Mouse (Mus musculus) forebrain, embryonic 11.5 days (tissue): ENCODE measurements around the gene Dpm1. TPM values are rescaled to one million over a fixed set of nuclear protein-coding genes. Genes with fewer than 3 reads are reported as not detected.
A peak's percentile ranks its signal among the peaks of the same experiment; 100 is the strongest.

ENCODE experiments used
- ATAC-seq: fragments of 200-750 bp; cut with Nextera tagmentation; replicated peaks from 2 replicates; pipeline ENCODE4 v1.8.0; 2017; ENCODE audit warnings: moderate TSS enrichment; ENCODE audit not compliant: low FRiP score
- DNase-seq: peaks from one replicate; pipeline ENCODE4 v3.0.0-alpha.2; 2017; ENCODE audit warnings: low spot score
- H3K27ac ChIP-seq: fragments of 300-500 bp; sonication (generic); 2 replicates; pipeline ENCODE4 v1.5.1; 2014; ENCODE audit warnings: low read depth, low read length
- H3K27me3 ChIP-seq: fragments of 300-500 bp; sonication (generic); 2 replicates; pipeline ENCODE4 v1.6.1; 2014; ENCODE audit warnings: mild to moderate bottlenecking, low read length, mixed read lengths; ENCODE audit not compliant: control insufficient read depth, insufficient read depth
- H3K36me3 ChIP-seq: fragments of 300-500 bp; sonication (generic); 2 replicates; pipeline ENCODE4 v1.6.1; 2014; ENCODE audit warnings: mild to moderate bottlenecking, low read length, moderate library complexity, mixed read lengths; ENCODE audit not compliant: control insufficient read depth, insufficient read depth
- H3K4me1 ChIP-seq: fragments of 300-500 bp; sonication (generic); replicated peaks from 2 replicates; pipeline ENCODE4 v1.6.1; 2014; ENCODE audit warnings: low read length, mixed read lengths; ENCODE audit not compliant: control insufficient read depth, insufficient read depth
- H3K4me2 ChIP-seq: fragments of 300-500 bp; sonication (generic); 2 replicates; pipeline ENCODE4 v1.6.1; 2014; ENCODE audit warnings: low read depth, mild to moderate bottlenecking, low read length, moderate library complexity, mixed read lengths; ENCODE audit not compliant: severe bottlenecking
- H3K4me3 ChIP-seq: fragments of 300-500 bp; sonication (generic); 2 replicates; pipeline ENCODE4 v1.5.1; 2014; ENCODE audit warnings: low read depth, low read length
- H3K9ac ChIP-seq: fragments of 300-500 bp; sonication (generic); 2 replicates; pipeline ENCODE4 v1.6.1; 2014; ENCODE audit warnings: low read length
- H3K9me3 ChIP-seq: fragments of 300-500 bp; sonication (generic); 2 replicates; pipeline ENCODE4 v1.6.1; 2016; ENCODE audit warnings: low read length, mixed read lengths; ENCODE audit not compliant: control insufficient read depth
- WGBS: fragments of 180-500 bp; shearing (Covaris S2); extraction: QIAGEN DNeasy Blood & Tissue Kit; methylation state at CpG from one replicate; pipeline ENCODE4 v1.1.7; 2014; 5-methylcytosine and 5-hydroxymethylcytosine counted together
- polyA plus RNA-seq: library from polyadenylated mRNA; unstranded; fragments of >200 nt; fragmentation: Nextera tagmentation; extraction: Ambion mirVana; gene quantifications from 2 replicates; pipeline ENCODE4 v1.2.1, GENCODE M21; 2014

Gene Dpm1
- polyA plus RNA-seq, 1 experiment from 2014 or later, result 58.6 TPM

- no peaks in the 10 kb centered on the region for H3K9me3 ChIP-seq
- H3K27ac ChIP-seq, result no peak overlapping the region
- no peak overlapping the region for H3K4me2 ChIP-seq
- 0 out of 2 replicates have a peak, but pooled peaks cover 2% of the 10 kb centered on the region for H3K36me3 ChIP-seq
- 63% methylated on average over 2 of the region's 2 CpGs for WGBS
- no peak for ATAC-seq
- H3K27me3 ChIP-seq, result no peaks in the 10 kb centered on the region
- no peak overlapping the region for H3K9ac ChIP-seq
- DNase-seq, result no peak
- H3K4me1 ChIP-seq, result peaks cover 9% of the 10 kb centered on the region
- no peak overlapping the region for H3K4me3 ChIP-seq
Observed at GRCm38 (mm10) chr2:168195721-168196120, 34.7 kb downstream of the Dpm1 start.

- Histone ChIP-seq H3K27ac (no peak overlapping the region), H3K4me3 (no peak overlapping the region), H3K36me3 (0 out of 2 replicates have a peak, but pooled peaks cover 2% of the 10 kb centered on the region), H3K27me3 (no peaks in the 10 kb centered on the region), H3K9ac (no peak overlapping the region), H3K4me1 (peaks cover 2% of the 10 kb centered on the region), H3K9me3 (no peaks in the 10 kb centered on the region), H3K4me2 (no peak overlapping the region)
- ATAC-seq (no peak), DNase-seq (no peak)
- WGBS, result 78% methylated on average over 2 of the region's 2 CpGs
Observed at GRCm38 (mm10) chr2:168193685-168194084, 36.7 kb downstream of the Dpm1 start.

GRCm38 (mm10) chr2:168191856-168192255 lies 38.5 kb downstream of the Dpm1 start:
- no peak overlapping the region for H3K4me3 ChIP-seq
- H3K4me2 ChIP-seq, result no peak overlapping the region
- H3K27me3 ChIP-seq, result no peaks in the 10 kb centered on the region
- no peaks in the 10 kb centered on the region for H3K9me3 ChIP-seq
- no peak overlapping the region for H3K27ac ChIP-seq
- ATAC-seq, result no peak
- H3K4me1 ChIP-seq, result no peaks in the 10 kb centered on the region; the same call in 1 of the 2 replicates
- H3K36me3 ChIP-seq, result peaks cover 5% of the 10 kb centered on the region; the same call in 1 of the 2 replicates
- H3K9ac ChIP-seq, result no peak overlapping the region
- no peak for DNase-seq
- WGBS, result 96% methylated on average over 2 of the region's 2 CpGs

- no peak for ATAC-seq
- Histone ChIP-seq H3K27ac (no peak overlapping the region), H3K27me3 (no peaks in the 10 kb centered on the region), H3K9me3 (no peaks in the 10 kb centered on the region), H3K4me1 (no peaks in the 10 kb centered on the region), H3K4me3 (no peak overlapping the region), H3K9ac (no peak overlapping the region), H3K36me3 (no peaks in the 10 kb centered on the region; the same call in 1 of the 2 replicates), H3K4me2 (no peak overlapping the region)
- WGBS, result 39% methylated on average over 7 of the region's 7 CpGs
- no peak for DNase-seq
Observed at GRCm38 (mm10) chr2:168175946-168176345, 54.4 kb downstream of the Dpm1 start.

- Histone ChIP-seq H3K4me2 (no peak overlapping the region), H3K27me3 (no peaks in the 10 kb centered on the region), H3K9ac (no peak overlapping the region), H3K27ac (no peak overlapping the region), H3K4me1 (peaks cover 9% of the 10 kb centered on the region; the same call in 1 of the 2 replicates), H3K4me3 (no peak overlapping the region), H3K9me3 (no peaks in the 10 kb centered on the region), H3K36me3 (no peaks in the 10 kb centered on the region)
- ATAC-seq (peak; percentile 69), DNase-seq (no peak)
- WGBS, result 9% methylated on average over 13 of the region's 13 CpGs
Observed at GRCm38 (mm10) chr2:168170167-168170685, 60.2 kb downstream of the Dpm1 start.

GRCm38 (mm10) chr2:168169800-168170113 lies 60.6 kb downstream of the Dpm1 start:
- whole genome bisulfite sequencing, result 1% methylated on average over 9 of the region's 9 CpGs
- ATAC-seq (peak; percentile 29; the same call in 1 of the 2 replicates), DNase-seq (no peak)
- H3K27ac ChIP-seq, result no peak overlapping the region
- no peaks in the 10 kb centered on the region for H3K9me3 ChIP-seq
- no peaks in the 10 kb centered on the region for H3K27me3 ChIP-seq
- H3K9ac ChIP-seq, result no peak overlapping the region
- no peak overlapping the region for H3K4me2 ChIP-seq
- H3K4me3 ChIP-seq, result no peak overlapping the region
- H3K36me3 ChIP-seq, result no peaks in the 10 kb centered on the region
- peaks cover 9% of the 10 kb centered on the region; the same call in 1 of the 2 replicates for H3K4me1 ChIP-seq

GRCm38 (mm10) chr2:168168892-168169799 lies 61.2 kb downstream of the Dpm1 start:
- Histone ChIP-seq H3K27ac (no peak overlapping the region), H3K4me2 (no peak overlapping the region), H3K36me3 (no peaks in the 10 kb centered on the region), H3K9me3 (no peaks in the 10 kb centered on the region), H3K4me1 (peaks cover 9% of the 10 kb centered on the region; the same call in 1 of the 2 replicates), H3K9ac (no peak overlapping the region), H3K4me3 (no peak overlapping the region), H3K27me3 (no peaks in the 10 kb centered on the region)
- DNase-seq (no peak), ATAC-seq (peak; percentile 52; the same call in 1 of the 2 replicates)
- 27% methylated on average over 9 of the region's 9 CpGs for WGBS

- ATAC-seq, result no peak
- 53% methylated on average over 3 of the region's 3 CpGs for WGBS
- Histone ChIP-seq H3K4me3 (no peak overlapping the region), H3K4me2 (no peak overlapping the region), H3K27me3 (no peaks in the 10 kb centered on the region), H3K4me1 (peaks cover 9% of the 10 kb centered on the region; the same call in 1 of the 2 replicates), H3K36me3 (no peaks in the 10 kb centered on the region), H3K27ac (no peak overlapping the region), H3K9ac (no peak overlapping the region), H3K9me3 (no peaks in the 10 kb centered on the region)
- no peak for DNase-seq
Observed at GRCm38 (mm10) chr2:168167781-168168180, 62.6 kb downstream of the Dpm1 start.
